Mouse (Mus musculus) urinary bladder, postnatal 4 days (tissue): ENCODE results near the gene Ppp1r1b.
A peak's percentile ranks its signal among the peaks of the same experiment; 100 is the strongest.

Experiments
- DNase-seq, 2 experiments: peaks; one replicate each; pipeline ENCODE4 v3.0.0; 2021 to 2022; ENCODE audit warnings: low spot score in 2 of 2

Gene Ppp1r1b

DNA sequence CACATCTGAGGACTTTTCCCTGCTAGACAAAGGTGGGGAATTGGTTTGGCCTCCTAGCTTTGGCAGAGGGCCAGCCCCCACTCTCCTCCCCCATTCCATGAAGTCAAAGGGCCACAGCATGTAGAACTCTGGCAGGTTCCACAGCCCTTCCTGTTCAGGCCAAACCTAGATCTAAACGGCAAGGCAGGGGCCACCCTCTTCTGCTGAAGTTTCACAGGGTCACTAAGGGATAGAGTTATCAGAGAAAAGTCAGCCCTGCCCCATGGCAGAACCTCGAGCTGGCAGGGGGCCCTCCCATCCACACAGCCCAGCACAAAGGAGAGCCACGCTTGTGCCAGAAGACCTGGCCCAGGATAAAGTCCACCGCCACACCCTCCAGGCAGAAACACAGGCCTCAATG, 46.8 kb downstream of the Ppp1r1b start:
- DNase-seq: no peak

DNA sequence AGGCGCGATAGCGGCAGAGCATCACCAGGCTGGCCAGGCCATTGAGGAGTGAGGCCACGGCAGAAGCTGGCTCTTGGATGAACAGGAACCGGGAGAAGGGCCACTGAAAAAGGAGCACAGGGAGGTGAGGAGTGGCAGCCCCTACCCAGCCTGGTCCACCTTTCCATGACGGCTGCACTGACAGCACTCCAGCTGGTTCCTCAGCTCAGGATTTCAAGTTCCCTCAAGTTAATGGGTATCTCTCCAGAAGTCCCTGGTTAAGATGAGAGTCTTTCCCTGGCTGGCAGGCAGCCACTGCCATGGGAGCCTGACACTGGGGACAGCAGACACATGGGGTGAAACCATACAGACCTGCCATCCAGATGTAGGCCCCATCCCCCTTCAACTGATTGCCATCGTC, 49.7 kb downstream of the Ppp1r1b start:
- DNase-seq: no peak

DNA sequence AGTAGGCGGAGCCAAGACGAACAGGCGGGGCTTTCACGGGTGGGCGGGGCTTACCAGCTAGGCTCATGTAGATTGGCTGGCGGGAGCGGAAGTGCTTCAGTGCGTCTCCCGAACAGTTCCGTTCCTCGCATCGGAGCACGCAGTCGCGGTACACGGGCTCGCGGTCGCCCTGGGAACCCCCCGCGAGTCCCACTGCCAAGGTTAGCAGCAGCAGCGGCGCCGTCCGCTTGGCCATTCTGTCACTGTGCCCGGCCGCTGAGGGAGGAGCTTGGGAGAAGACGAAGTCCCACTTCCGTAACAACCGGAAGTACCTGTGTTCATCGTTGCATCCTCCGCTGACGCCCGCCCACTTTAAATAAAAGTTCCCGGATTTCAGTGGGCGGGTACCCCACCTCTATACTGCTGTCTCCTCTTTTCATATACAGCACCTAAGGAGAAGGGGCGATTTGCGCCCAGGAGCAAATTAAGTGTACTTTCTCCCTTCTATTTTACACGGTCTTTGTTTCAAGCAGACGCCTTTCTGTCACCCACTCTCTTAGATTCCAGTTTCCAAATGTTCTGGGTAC, 52.0 kb downstream of the Ppp1r1b start, which contains the start of gene Pgap3:
Gene Pgap3 (minus strand): TSS at position 330 of the 566 bp plus-strand sequence.
- DNase-seq: peak; percentile 81 to 84

DNA sequence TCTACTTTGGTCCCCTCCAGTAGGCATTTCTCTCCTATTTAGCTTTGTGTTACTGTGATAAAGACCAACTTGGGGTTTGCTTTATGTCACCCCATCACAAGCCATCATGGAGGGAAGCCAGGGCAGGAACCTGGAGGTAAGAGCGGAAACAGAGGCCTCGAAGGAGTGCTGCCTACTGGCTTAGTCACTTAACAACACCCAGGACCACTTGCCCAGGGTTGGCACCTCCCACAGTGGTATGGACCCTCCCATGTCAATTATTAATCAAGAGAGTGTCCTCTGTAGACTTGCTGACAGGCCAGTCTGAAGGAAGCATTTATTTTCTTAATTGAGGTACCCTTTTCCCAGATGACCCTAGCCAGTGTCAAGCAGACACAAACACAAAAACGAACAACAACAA, 52.6 kb downstream of the Ppp1r1b start:
- DNase-seq: no peak

DNA sequence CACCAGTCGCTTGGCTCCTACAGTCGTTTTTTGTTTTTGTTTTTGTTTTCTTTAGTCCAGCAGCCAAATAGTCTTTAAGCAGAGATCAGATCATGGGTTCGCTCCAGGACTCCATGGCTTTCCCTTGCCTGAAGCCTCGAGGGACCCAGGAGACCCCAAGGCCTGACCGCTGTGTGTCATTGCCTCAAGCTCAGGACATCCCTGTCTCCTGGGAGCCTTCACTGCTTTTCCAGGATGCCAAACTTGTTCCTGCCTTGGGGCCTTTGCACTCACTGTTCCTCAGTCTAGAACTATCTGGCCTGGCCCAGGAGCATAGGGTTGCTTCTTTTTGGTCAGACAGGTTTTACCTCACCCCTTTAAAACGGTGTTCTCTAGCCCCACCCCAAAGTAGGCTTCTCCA, 58.4 kb downstream of the Ppp1r1b start:
- DNase-seq: no peak
